In the genomic region with DNA sequence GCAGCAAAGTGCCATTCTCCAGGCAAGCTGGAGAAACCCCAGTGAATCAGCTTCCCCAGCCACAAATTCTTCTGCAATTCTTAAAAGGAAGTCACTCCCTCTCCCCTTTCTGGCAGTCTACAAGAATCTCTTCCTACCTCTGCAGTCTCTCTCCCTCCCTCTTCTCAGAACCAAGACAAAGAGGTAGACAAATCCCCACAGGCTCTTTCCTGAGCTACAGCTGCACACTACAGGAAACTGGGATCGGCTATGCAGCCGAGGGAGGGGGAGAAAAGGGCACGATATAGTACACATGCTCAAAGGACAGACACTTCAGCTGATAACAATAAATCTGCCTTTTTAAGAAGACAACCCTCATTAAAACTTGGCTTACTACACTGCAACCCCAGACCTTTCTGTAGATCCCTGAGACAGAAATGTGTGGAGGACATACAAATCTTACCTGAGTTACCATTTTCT, we compare ENCODE assay signal across 8 mouse cellular contexts.
DNase-seq lines count a peak whose midpoint lies in the region; ATAC-seq and TF ChIP-seq lines count a peak whose summit lies in the region.

No protein-coding gene starts in this region.

- 0% methylated on average over 3 of the region's 3 CpGs for WGBS in forebrain, embryonic 13.5 days
- WGBS in intestine, embryonic 14.5 days = 1% methylated on average over 3 of the region's 3 CpGs
- 0% methylated on average over 3 of the region's 3 CpGs for WGBS in lung, postnatal 0 days

- peaks cover 63% of the 10 kb centered on the region for H3K4me1 ChIP-seq in forebrain, embryonic 13.5 days
- peaks cover 46% of the 10 kb centered on the region for H3K4me1 ChIP-seq in intestine, embryonic 14.5 days (replicated peaks; ENCODE audit: control insufficient read depth, insufficient read depth, low read length)
- H3K4me1 ChIP-seq in lung, postnatal 0 days (ENCODE audit: insufficient read depth, low read depth, low read length) = peaks cover 42% of the 10 kb centered on the region; the same call in 1 of the 2 replicates

- TF ChIP-seq CTCF in lung, postnatal 0 days (IDR thresholded peaks at IDR 0.05) = no peak

- no peaks in the 10 kb centered on the region for H3K9me3 ChIP-seq in forebrain, embryonic 13.5 days (replicated peaks)
- H3K9me3 ChIP-seq in intestine, embryonic 14.5 days (ENCODE audit: control insufficient read depth, low read length) = no peaks in the 10 kb centered on the region
- H3K9me3 ChIP-seq in lung, postnatal 0 days (ENCODE audit: low read length) = no peaks in the 10 kb centered on the region

- ATAC-seq in forebrain, embryonic 13.5 days = peak; percentile 75
- ATAC-seq in intestine, embryonic 14.5 days (replicated peaks; ENCODE audit: low FRiP score, low TSS enrichment, low read depth) = peak; percentile 59
- peak; percentile 57 for ATAC-seq in lung, postnatal 0 days

- H3K9ac ChIP-seq in forebrain, embryonic 13.5 days = peak overlapping the region; percentile 78
- H3K9ac ChIP-seq in intestine, embryonic 14.5 days (ENCODE audit: low read length) = peak overlapping the region; percentile 71
- H3K9ac ChIP-seq in lung, postnatal 0 days (replicated peaks; ENCODE audit: low read depth) = peak overlapping the region; percentile 20; the same call in 1 of the 2 replicates

- no peak for TF ChIP-seq EP300 in lung, postnatal 0 days (IDR thresholded peaks at IDR 0.05)

- H3K27ac ChIP-seq in forebrain, embryonic 13.5 days = peak overlapping the region; percentile 91
- H3K27ac ChIP-seq in intestine, embryonic 14.5 days (ENCODE audit: low read depth) = peak overlapping the region; percentile 91
- H3K27ac ChIP-seq in lung, postnatal 0 days (ENCODE audit: low read length) = peak overlapping the region; percentile 74

- peak; percentile 59 for DNase-seq in cerebellum, adult 9-10 months
- DNase-seq in cerebellum, adult 11 months = no peak
- DNase-seq in NIH3T3 (ENCODE audit: low read depth) = peak; percentile 62
- DNase-seq in intestine, embryonic 14.5 days (ENCODE audit: low spot score) = peak; percentile 72
- peak; percentile 62 for DNase-seq in lung, postnatal 0 days (ENCODE audit: low spot score)
- DNase-seq in urinary bladder, postnatal 25 days (ENCODE audit: low spot score) = no peak
- no peak for DNase-seq in c-Kit-positive CD71-positive TER-119-positive erythroid progenitor cells, embryonic 14.5 days (ENCODE audit: low spot score)

- peak overlapping the region; percentile 81 for H3K4me2 ChIP-seq in forebrain, embryonic 13.5 days
- H3K4me2 ChIP-seq in intestine, embryonic 14.5 days (ENCODE audit: low read length) = peak overlapping the region; percentile 68
- H3K4me2 ChIP-seq in lung, postnatal 0 days (replicated peaks; ENCODE audit: low read depth, low read length) = peak overlapping the region; percentile 60

- no peaks in the 10 kb centered on the region for H3K27me3 ChIP-seq in forebrain, embryonic 13.5 days
- H3K27me3 ChIP-seq in intestine, embryonic 14.5 days (replicated peaks; ENCODE audit: control insufficient read depth, insufficient read depth, low read length) = no peaks in the 10 kb centered on the region
- H3K27me3 ChIP-seq in lung, postnatal 0 days (replicated peaks; ENCODE audit: insufficient read depth, low read length) = no peaks in the 10 kb centered on the region

- peak overlapping the region; percentile 60 for H3K4me3 ChIP-seq in forebrain, embryonic 13.5 days
- peak overlapping the region; percentile 63 for H3K4me3 ChIP-seq in intestine, embryonic 14.5 days (ENCODE audit: low read depth, low read length)
- H3K4me3 ChIP-seq in lung, postnatal 0 days (ENCODE audit: low read depth, low read length) = peak overlapping the region; percentile 42

- no peaks in the 10 kb centered on the region for H3K36me3 ChIP-seq in forebrain, embryonic 13.5 days (ENCODE audit: poor library complexity, severe bottlenecking)
- no peaks in the 10 kb centered on the region for H3K36me3 ChIP-seq in intestine, embryonic 14.5 days (ENCODE audit: control insufficient read depth, insufficient read depth, low read length)
- H3K36me3 ChIP-seq in lung, postnatal 0 days (ENCODE audit: insufficient read depth, low read length) = no peaks in the 10 kb centered on the region

Comparison
In these comparisons a context has a peak if more than half of its experiments do, and no peak if none do; other contexts are left out.
1. DNase-seq: peak in cerebellum, adult 9-10 months (single experiment), NIH3T3 (single experiment), intestine, embryonic 14.5 days (single experiment) and lung, postnatal 0 days (single experiment); none in cerebellum, adult 11 months (single experiment), urinary bladder, postnatal 25 days (single experiment) and c-Kit-positive CD71-positive TER-119-positive erythroid progenitor cells, embryonic 14.5 days (single experiment).
2. H3K9ac ChIP-seq: peak in every context shown above with its lines; median percentile 78 in forebrain, embryonic 13.5 days; 71 in intestine, embryonic 14.5 days; 20 in lung, postnatal 0 days.
3. Peak in every context shown above with its lines, with median percentiles within 50 percentile points of each other: ATAC-seq, H3K27ac ChIP-seq, H3K4me2 ChIP-seq and H3K4me3 ChIP-seq.